Mouse (Mus musculus): Measurements from ENCODE around the gene Smco4. TPM values are rescaled to one million over a fixed set of nuclear protein-coding genes. Genes with fewer than 3 reads are reported as not detected.

The Smco4 gene
- total and polyA plus RNA-seq, 3 experiments, result 26.9 to 65.6 (median 49.6) TPM

DNA sequence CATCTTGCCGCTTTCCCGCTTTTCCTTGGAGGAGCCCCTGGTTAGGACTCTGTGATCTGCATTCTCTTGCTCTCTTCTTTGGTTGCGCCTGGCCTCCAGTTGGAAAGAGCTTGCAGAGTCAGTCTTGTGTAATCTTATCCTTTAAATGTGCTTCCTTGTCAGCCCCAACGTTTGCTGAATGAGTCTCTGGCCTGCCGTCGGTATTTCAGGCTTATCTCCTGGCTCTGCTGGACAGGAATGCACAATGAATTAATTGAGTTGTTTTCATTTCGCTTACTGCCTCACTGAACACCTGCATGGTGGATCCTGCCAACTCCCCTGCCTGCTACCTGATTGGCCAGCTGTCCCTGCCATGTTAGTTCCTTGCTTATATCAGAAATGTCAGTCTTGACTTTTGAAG, 19.7 kb downstream of the Smco4 start:
- Histone ChIP-seq H3K9ac (ENCODE audit: insufficient read depth, low read depth) (no peak overlapping the region), H3K27ac (ENCODE audit: insufficient read depth, low read depth) (no peak overlapping the region), H3K79me2 (replicated peaks; ENCODE audit: control insufficient read depth, extremely low read depth, insufficient read depth, poor library complexity, severe bottlenecking) (peaks cover 6% of the 10 kb centered on the region; the same call in 1 of the 2 replicates), H3K4me2 (ENCODE audit: insufficient read depth, low read depth, poor library complexity, severe bottlenecking) (no peak overlapping the region), H3K36me3 (replicated peaks in 1 of 2; ENCODE audit: control insufficient read depth in 1 of 2, insufficient read depth in 1 of 2, low read length in 1 of 2) (peaks cover 10 to 86% of the 10 kb centered on the region in 2 experiments), H3K4me3 (replicated peaks in 1 of 3; ENCODE audit: low read depth in 2 of 3, low read length in 2 of 3, poor library complexity in 1 of 3) (no peak overlapping the region), H3K9me3 (replicated peaks; ENCODE audit: low read length) (no peaks in the 10 kb centered on the region), H3K27me3 (replicated peaks) (no peaks in the 10 kb centered on the region), H3K4me1 (ENCODE audit: control insufficient read depth in 1 of 2, insufficient read depth in 2 of 2) (peaks cover 15 to 69% of the 10 kb centered on the region in 2 experiments)
- in situ Hi-C loops (cut with MboI; ENCODE audit: low pct_ligation_motif_present, low pct_unique_long_range_greater_than_20kb, low sequenced_read_pairs), result no loop called here
- dilution Hi-C loops (cut with MboI; ENCODE audit: extremely low pct_ligation_motif_present, extremely low pct_unique_long_range_greater_than_20kb, low sequenced_read_pairs), result no loop called here
- no peak for DNase-seq (ENCODE audit: extremely low read depth)
- no peak for TF ChIP-seq ZNF384 (IDR thresholded peaks at IDR 0.05; ENCODE audit: low read depth, low read length)

- H3K9me3 ChIP-seq (replicated peaks; ENCODE audit: low read length), result no peaks in the 10 kb centered on the region
- peaks cover 3% of the 10 kb centered on the region for H3K79me2 ChIP-seq (replicated peaks; ENCODE audit: control insufficient read depth, extremely low read depth, insufficient read depth, poor library complexity, severe bottlenecking)
- dilution Hi-C loops (cut with MboI; ENCODE audit: extremely low pct_ligation_motif_present, extremely low pct_unique_long_range_greater_than_20kb, low sequenced_read_pairs) (no loop called here), in situ Hi-C loops (cut with MboI; ENCODE audit: low pct_ligation_motif_present, low pct_unique_long_range_greater_than_20kb, low sequenced_read_pairs) (no loop called here)
- H3K9ac ChIP-seq (ENCODE audit: insufficient read depth, low read depth), result no peak overlapping the region
- no peak overlapping the region for H3K4me2 ChIP-seq (ENCODE audit: insufficient read depth, low read depth, poor library complexity, severe bottlenecking)
- peaks cover 9 to 82% of the 10 kb centered on the region in 2 experiments for H3K36me3 ChIP-seq (replicated peaks in 1 of 2; ENCODE audit: control insufficient read depth in 1 of 2, insufficient read depth in 1 of 2, low read length in 1 of 2)
- H3K27ac ChIP-seq (ENCODE audit: insufficient read depth, low read depth), result no peak overlapping the region
- H3K4me1 ChIP-seq (ENCODE audit: control insufficient read depth in 1 of 2, insufficient read depth in 2 of 2), result peaks cover 9 to 45% of the 10 kb centered on the region in 2 experiments
- no peak for TF ChIP-seq RCOR1 (conservative IDR thresholded peaks at IDR 0.05; ENCODE audit: low read depth, low read length)
- TF ChIP-seq JUND (conservative IDR thresholded peaks at IDR 0.05; ENCODE audit: low read depth, low read length), result no peak
- TF ChIP-seq TCF12 (IDR thresholded peaks at IDR 0.05; ENCODE audit: low read depth, low read length), result no peak
- no peak for TF ChIP-seq E2F4 (IDR thresholded peaks at IDR 0.05; ENCODE audit: insufficient replicate concordance, low read depth, low read length)
- TF ChIP-seq MAX (IDR thresholded peaks at IDR 0.05; ENCODE audit: low read length), result no peak
- no peak for TF ChIP-seq RAD21 (IDR thresholded peaks at IDR 0.05; ENCODE audit: low read depth, low read length)
- TF ChIP-seq MAFK (IDR thresholded peaks at IDR 0.05; ENCODE audit: insufficient replicate concordance, low read length), result no peak
- TF ChIP-seq KAT2A (IDR thresholded peaks at IDR 0.05; ENCODE audit: insufficient replicate concordance, low read length), result no peak
- TF ChIP-seq ELF1 (IDR thresholded peaks at IDR 0.05; ENCODE audit: low read depth, low read length), result no peak
- TF ChIP-seq TBP (conservative IDR thresholded peaks at IDR 0.05; ENCODE audit: low read depth, low read length), result no peak
- TF ChIP-seq ZKSCAN1 (IDR thresholded peaks at IDR 0.05; ENCODE audit: borderline replicate concordance, low read depth, low read length), result no peak
- TF ChIP-seq SMC3 (IDR thresholded peaks at IDR 0.05; ENCODE audit: low read depth, low read length), result no peak
- TF ChIP-seq PAX5 (IDR thresholded peaks at IDR 0.05; ENCODE audit: low read length), result no peak
- no peak for TF ChIP-seq SIN3A (IDR thresholded peaks at IDR 0.05; ENCODE audit: low read length)
- DNase-seq (ENCODE audit: extremely low read depth), result no peak
- H3K4me3 ChIP-seq (replicated peaks in 1 of 3; ENCODE audit: low read depth in 2 of 3, low read length in 2 of 3, poor library complexity in 1 of 3), result no peak overlapping the region
- no peaks in the 10 kb centered on the region for H3K27me3 ChIP-seq (replicated peaks)
These were observed 22.8 kb downstream of the Smco4 start for GRCm38 (mm10) chr9:15516007-15516406.
